Mouse (Mus musculus) liver, postnatal 0 days (tissue): Measurements from ENCODE around the gene Krr1. TPM values are rescaled to one million over a fixed set of nuclear protein-coding genes. Genes with fewer than 3 reads are reported as not detected.
"Not testable (repeated sequence)": the region's sequence is repeated elsewhere in the genome, so short reads cannot be mapped to it uniquely, and the experiment has no call there.

Experiments used
- ATAC-seq: fragments of 200-750 bp; cut with Nextera tagmentation; 2 replicates; pipeline ENCODE4 v1.8.0; 2017; ENCODE audit warnings: mild to moderate bottlenecking, moderate library complexity
- DNase-seq: peaks from one replicate; pipeline ENCODE4 v3.0.0-alpha.2; 2016
- H3K27ac ChIP-seq: fragments of 300-500 bp; sonication (generic); 2 replicates; pipeline ENCODE4 v1.5.1; 2014; ENCODE audit warnings: antibody characterized with exemption, moderate library complexity, mild to moderate bottlenecking, low read depth
- H3K27me3 ChIP-seq: fragments of 300-500 bp; sonication (generic); 2 replicates; pipeline ENCODE4 v1.6.1; 2014; ENCODE audit warnings: low read length, control low read depth, mixed read lengths; ENCODE audit not compliant: insufficient read depth
- H3K36me3 ChIP-seq: fragments of 300-500 bp; sonication (generic); replicated peaks from 2 replicates; pipeline ENCODE4 v1.6.1; 2014; ENCODE audit warnings: mild to moderate bottlenecking, control low read depth, low read length, moderate library complexity, mixed read lengths; ENCODE audit not compliant: insufficient read depth
- H3K4me1 ChIP-seq: fragments of 300-500 bp; sonication (generic); 2 replicates; pipeline ENCODE4 v1.6.1; 2014; ENCODE audit warnings: antibody characterized with exemption, mild to moderate bottlenecking, control low read depth; ENCODE audit not compliant: insufficient read depth
- H3K4me2 ChIP-seq: fragments of 300-500 bp; sonication (generic); 2 replicates; pipeline ENCODE4 v1.6.1; 2014; ENCODE audit warnings: low read depth, mild to moderate bottlenecking, low read length, moderate library complexity, mixed read lengths
- H3K4me3 ChIP-seq: fragments of 300-500 bp; sonication (generic); 2 replicates; pipeline ENCODE4 v1.5.1; 2014; ENCODE audit warnings: low read depth, low read length
- H3K9ac ChIP-seq: fragments of 300-500 bp; sonication (generic); replicated peaks from 2 replicates; pipeline ENCODE4 v1.6.1; 2014; ENCODE audit warnings: mild to moderate bottlenecking, moderate library complexity
- H3K9me3 ChIP-seq: fragments of 300-500 bp; sonication (generic); 2 replicates; pipeline ENCODE4 v1.6.1; 2016; ENCODE audit warnings: mild to moderate bottlenecking, control low read depth, low read length, mixed read lengths
- CTCF ChIP-seq: sonication (generic); IDR thresholded peaks from 2 replicates; pipeline ENCODE4 v1.5.1; 2016; ENCODE audit warnings: antibody characterized with exemption, low read depth
- EP300 ChIP-seq: IDR thresholded peaks from 2 replicates; pipeline ENCODE4 v1.6.1; 2016; ENCODE audit warnings: antibody characterized with exemption, low read depth, mild to moderate bottlenecking
- WGBS: fragments of 180-500 bp; shearing (Covaris S2); extraction: QIAGEN DNeasy Blood & Tissue Kit; methylation state at CpG from one replicate; pipeline ENCODE4 v1.1.7; 2014; ENCODE audit not compliant: insufficient replicate concordance; 5-methylcytosine and 5-hydroxymethylcytosine counted together
- polyA plus RNA-seq: library from polyadenylated mRNA; unstranded; fragments of >200 nt; fragmentation: Nextera tagmentation; extraction: Ambion mirVana; gene quantifications from 2 replicates; pipeline ENCODE4 v1.2.1, GENCODE M21; 2015

Gene Krr1
- polyA plus RNA-seq, 1 experiment from 2014 or later = 11.6 TPM

DNA sequence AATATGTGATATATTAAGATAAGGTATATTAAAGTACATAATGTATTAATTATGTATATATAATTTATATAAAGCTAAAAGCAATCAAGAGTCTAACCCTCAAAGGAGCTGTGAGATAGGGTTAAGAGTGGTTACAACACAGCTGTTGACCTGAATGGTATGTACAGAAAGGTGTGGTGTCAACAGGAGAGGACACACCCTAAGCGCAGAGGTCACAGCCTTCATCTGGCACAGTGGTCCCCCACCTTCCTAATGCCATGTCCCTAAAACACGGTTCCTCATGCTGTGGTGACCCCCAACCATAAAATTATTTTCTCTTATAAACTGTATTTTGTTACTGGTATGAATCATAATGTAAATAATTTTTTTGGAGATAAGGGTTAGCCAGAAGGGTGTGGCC is 28.9 kb downstream of the Krr1 start:
- 71% methylated on average over 2 of the region's 2 CpGs for WGBS
- DNase-seq = no peak
- Histone ChIP-seq H3K27ac (peak overlapping the region; percentile 82), H3K9ac (no peak overlapping the region), H3K4me1 (peaks cover 21% of the 10 kb centered on the region), H3K4me2 (peak overlapping the region; percentile 63), H3K36me3 (no peaks in the 10 kb centered on the region), H3K4me3 (no peak overlapping the region), H3K9me3 (no peaks in the 10 kb centered on the region), H3K27me3 (no peaks in the 10 kb centered on the region)
- ATAC-seq = no peak
- TF ChIP-seq CTCF = no peak
- TF ChIP-seq EP300 = no peak

DNA sequence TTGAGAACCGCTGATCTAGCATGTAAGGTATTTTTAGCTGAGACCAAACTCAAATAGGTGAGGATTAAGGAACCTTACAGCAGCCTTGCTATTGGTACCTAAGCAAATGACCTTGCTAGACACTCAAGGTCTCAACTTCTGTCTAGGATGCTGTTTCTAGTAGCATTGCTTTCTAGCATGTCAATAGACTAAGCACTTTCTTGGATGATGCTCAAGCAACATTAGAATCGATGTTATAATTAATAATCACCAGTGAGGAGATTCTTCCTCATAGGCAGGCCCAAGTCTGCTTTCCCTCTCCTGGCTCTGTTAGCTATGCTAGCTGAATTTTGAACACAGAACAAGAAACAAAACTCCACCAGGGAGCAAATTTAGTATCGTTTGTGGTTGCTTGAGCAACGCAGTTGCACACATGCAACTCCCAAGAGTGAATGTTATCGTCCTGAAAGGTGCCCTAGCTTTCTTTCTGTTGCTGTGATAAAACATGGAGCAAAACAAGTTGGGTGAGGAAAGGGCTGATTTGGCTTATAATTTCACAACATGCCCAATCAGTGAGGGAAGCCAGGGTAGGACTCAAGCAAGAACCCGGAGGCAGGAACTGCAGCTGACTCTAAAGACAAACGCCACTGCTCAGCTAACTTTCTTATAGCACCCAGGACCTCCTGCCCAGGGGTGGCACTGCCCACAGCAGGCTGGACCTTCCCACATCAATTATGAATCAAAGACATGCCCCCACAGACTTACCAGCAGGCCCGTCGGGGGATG is 29.5 kb downstream of the Krr1 start:
- Histone ChIP-seq H3K27me3 (no peaks in the 10 kb centered on the region), H3K4me1 (peaks cover 21% of the 10 kb centered on the region), H3K9me3 (no peaks in the 10 kb centered on the region), H3K27ac (peak overlapping the region; percentile 82), H3K4me3 (peak overlapping the region; percentile 36), H3K36me3 (no peaks in the 10 kb centered on the region), H3K4me2 (peak overlapping the region; percentile 63), H3K9ac (no peak overlapping the region)
- no peak for DNase-seq
- TF ChIP-seq EP300 (no peak), CTCF (no peak)
- 35% methylated on average over 9 of the region's 9 CpGs for WGBS
- peak; percentile 35 for ATAC-seq

DNA sequence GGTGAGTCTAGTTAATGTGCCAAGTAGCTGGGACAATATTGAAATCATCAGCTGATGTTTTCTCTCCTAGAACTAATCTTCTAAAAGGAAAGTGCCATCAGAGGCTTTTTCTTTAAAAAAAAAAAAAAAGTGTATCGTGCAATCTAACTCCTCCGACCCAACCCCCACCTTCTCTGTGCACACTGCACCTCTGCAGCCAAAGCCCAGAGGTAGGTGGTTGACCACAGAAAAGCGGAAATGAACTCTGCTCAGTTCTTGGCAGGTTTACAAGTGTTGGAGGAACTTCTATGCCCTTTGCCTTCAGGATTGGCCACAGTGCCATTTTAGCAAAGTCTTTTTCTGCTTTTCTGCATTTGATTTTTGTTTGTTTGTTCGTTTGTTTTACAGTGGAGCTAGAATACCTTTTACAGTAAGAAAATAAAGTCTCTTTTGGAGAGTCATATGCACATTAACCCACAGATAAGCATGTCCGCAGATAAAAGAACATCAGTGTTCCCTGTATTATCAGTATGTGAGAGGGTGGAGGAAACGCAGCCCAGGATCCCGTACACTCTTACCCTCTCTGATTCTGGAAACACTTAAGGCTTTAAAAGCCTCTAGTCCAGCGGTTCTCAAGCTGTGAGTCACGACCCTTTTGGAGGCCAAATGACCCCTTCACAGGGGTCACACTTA is 30.2 kb downstream of the Krr1 start, which contains the start of gene Glipr1:
Gene Glipr1, minus strand, starts transcription at position 88 of the 672 bp plus-strand sequence.
- H3K27me3 ChIP-seq = no peaks in the 10 kb centered on the region
- no peaks in the 10 kb centered on the region for H3K36me3 ChIP-seq
- H3K9ac ChIP-seq = no peak within 1 kb of the TSS
- peak within 1 kb of the TSS; percentile 82 for H3K27ac ChIP-seq
- peaks cover 18% of the 10 kb centered on the region for H3K4me1 ChIP-seq
- peak within 1 kb of the TSS; percentile 36 for H3K4me3 ChIP-seq
- DNase-seq (peak; percentile 67), ATAC-seq (peak; percentile 82)
- no peaks in the 10 kb centered on the region for H3K9me3 ChIP-seq
- TF ChIP-seq CTCF = no peak
- TF ChIP-seq EP300 = peak; percentile 22; the same call in 1 of the 2 replicates
- 22% methylated on average over 9 of the region's 9 CpGs for WGBS
- peak within 1 kb of the TSS; percentile 63 for H3K4me2 ChIP-seq

DNA sequence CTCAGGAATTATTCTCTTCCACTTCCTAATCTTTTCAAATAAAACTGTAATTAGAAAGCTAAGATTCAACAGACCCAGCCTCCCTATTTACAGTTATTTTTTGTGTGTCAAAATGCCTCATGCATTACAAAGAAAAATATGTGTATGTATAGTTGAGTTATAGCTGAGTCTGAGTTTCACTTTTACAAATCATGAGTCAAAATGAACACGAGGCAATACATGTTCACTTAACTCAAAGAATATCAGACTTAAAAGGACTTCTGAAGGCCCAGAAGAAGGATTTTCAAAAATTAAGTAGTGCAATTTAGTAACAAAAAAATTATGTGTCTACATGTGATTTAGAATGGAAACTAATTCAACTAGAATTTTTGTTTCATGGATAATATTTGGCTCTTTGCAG is 37.0 kb downstream of the Krr1 start:
- H3K9ac ChIP-seq, DNase-seq, H3K4me2 ChIP-seq, H3K36me3 ChIP-seq, H3K4me3 ChIP-seq, H3K4me1 ChIP-seq, H3K9me3 ChIP-seq, H3K27ac ChIP-seq, ATAC-seq, H3K27me3 ChIP-seq: not testable (repeated sequence)
- WGBS = 60% methylated on average over 1 of the region's 1 CpGs

DNA sequence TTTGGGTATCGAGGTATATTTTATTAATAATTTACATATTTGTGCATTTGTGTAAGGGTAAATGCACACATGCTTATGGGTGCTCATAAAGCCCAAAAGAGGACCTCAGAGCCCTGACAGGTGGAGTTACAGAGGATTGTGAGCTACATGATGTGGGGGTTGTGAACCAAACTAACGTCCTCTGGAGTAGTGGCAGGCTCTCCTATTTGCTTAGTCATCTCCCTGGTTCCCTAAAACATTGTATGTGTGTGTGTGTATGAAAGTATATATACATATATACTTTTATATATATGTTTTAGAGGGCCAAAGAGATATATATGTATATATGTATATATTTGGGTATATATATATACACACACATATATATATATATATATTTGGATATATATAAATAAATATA is 51.1 kb downstream of the Krr1 start:
- H3K9ac ChIP-seq = no peak overlapping the region
- 48% methylated on average over 2 of the region's 2 CpGs for WGBS
- no peak for TF ChIP-seq CTCF
- TF ChIP-seq EP300 = no peak
- no peaks in the 10 kb centered on the region for H3K4me1 ChIP-seq
- H3K4me2 ChIP-seq = no peak overlapping the region
- no peak overlapping the region for H3K4me3 ChIP-seq
- H3K9me3 ChIP-seq = no peaks in the 10 kb centered on the region
- H3K27ac ChIP-seq = no peak overlapping the region
- DNase-seq (no peak), ATAC-seq (no peak)
- no peaks in the 10 kb centered on the region for H3K36me3 ChIP-seq
- H3K27me3 ChIP-seq = no peaks in the 10 kb centered on the region

DNA sequence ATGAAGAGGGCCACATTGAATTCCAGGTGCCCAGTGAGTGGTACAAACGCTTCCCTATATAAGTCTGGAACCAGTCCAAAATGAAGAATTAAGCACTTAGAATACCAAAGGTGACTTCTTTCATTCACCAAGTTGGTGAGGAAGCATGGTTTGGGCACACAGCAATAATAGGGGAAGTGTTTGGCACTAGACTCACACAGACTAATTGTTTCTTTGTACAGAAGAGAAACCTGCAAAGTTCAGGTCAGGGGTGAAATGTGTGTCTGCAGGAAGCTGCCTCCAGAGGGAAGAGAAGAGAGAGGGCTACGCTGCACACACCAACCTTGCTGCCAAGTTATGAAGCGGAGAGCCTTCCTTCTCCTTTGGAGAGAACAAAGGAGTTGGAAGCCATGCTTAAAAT is 56.2 kb downstream of the Krr1 start:
- not testable (repeated sequence) for H3K9me3 ChIP-seq, DNase-seq, ATAC-seq, H3K9ac ChIP-seq, H3K4me2 ChIP-seq, H3K27me3 ChIP-seq, H3K27ac ChIP-seq, H3K4me1 ChIP-seq, H3K4me3 ChIP-seq, H3K36me3 ChIP-seq
- WGBS = 79% methylated on average over 2 of the region's 3 CpGs

Other genes with a start within 250 kb of the Krr1 start
- 9.2 and 9.9 TPM in 2 replicates for gene Glipr1, start 30.0 kb downstream of the Krr1 start, polyA plus RNA-seq
- gene Glipr1l1, start 87.5 kb downstream of the Krr1 start, polyA plus RNA-seq = not detected in 2 replicates
- not detected in 2 replicates for gene Glipr1l2, start 110.7 kb downstream of the Krr1 start, polyA plus RNA-seq
- gene Glipr1l3, start 187.7 kb downstream of the Krr1 start, polyA plus RNA-seq = not detected in 2 replicates
- gene Caps2, start 191.0 kb downstream of the Krr1 start, polyA plus RNA-seq = not detected in 2 replicates